Mouse (Mus musculus): ENCODE measurements around the gene Tmem203. TPM values are rescaled to one million over a fixed set of nuclear protein-coding genes. Genes with fewer than 3 reads are reported as not detected.
A peak's percentile ranks its signal among the peaks of the same experiment; 100 is the strongest.
"Not testable (repeated sequence)": the region's sequence is repeated elsewhere in the genome, so short reads cannot be mapped to it uniquely, and the experiment has no call there.

Gene Tmem203
- total RNA-seq, 2 experiments from 2014 or later: 34.3 to 38.0 TPM

GRCm38 (mm10) chr2:25231038-25231437, 24.2 kb upstream of the Tmem203 start:
- DNase-seq (ENCODE audit: low spot score in 2 of 2): no peak

- DNase-seq (ENCODE audit: low spot score in 2 of 2): no peak
Observed at GRCm38 (mm10) chr2:25233421-25233820, 21.8 kb upstream of the Tmem203 start.

- DNase-seq (ENCODE audit: low spot score in 2 of 2): no peak
Observed at GRCm38 (mm10) chr2:25234050-25234449, 21.2 kb upstream of the Tmem203 start, which contains the start of gene Slc34a3. Slc34a3 (minus strand) TSS chr2:25234364.

GRCm38 (mm10) chr2:25234551-25235220, 20.6 kb upstream of the Tmem203 start:
- no peak for DNase-seq (ENCODE audit: low spot score in 2 of 2)

GRCm38 (mm10) chr2:25236614-25237013, 18.6 kb upstream of the Tmem203 start, which contains the start of gene Rnf224:
Rnf224 (minus strand) TSS chr2:25236787.
- no peak for DNase-seq (ENCODE audit: low spot score in 2 of 2)

GRCm38 (mm10) chr2:25237522-25237921, 17.7 kb upstream of the Tmem203 start:
- no peak for DNase-seq (ENCODE audit: low spot score in 2 of 2)

GRCm38 (mm10) chr2:25238106-25238505, 17.1 kb upstream of the Tmem203 start:
- DNase-seq (ENCODE audit: low spot score in 2 of 2): no peak

GRCm38 (mm10) chr2:25239766-25240165, 15.5 kb upstream of the Tmem203 start:
- no peak for DNase-seq (ENCODE audit: low spot score in 2 of 2)

- DNase-seq (ENCODE audit: low spot score in 2 of 2): no peak
Observed at GRCm38 (mm10) chr2:25240310-25240709, 14.9 kb upstream of the Tmem203 start.

- DNase-seq (ENCODE audit: low spot score in 2 of 2): peak; percentile 63 to 75
Observed at GRCm38 (mm10) chr2:25240723-25241437, 14.4 kb upstream of the Tmem203 start.

- DNase-seq (ENCODE audit: low spot score in 2 of 2): no peak
Observed at GRCm38 (mm10) chr2:25241438-25241775, 13.8 kb upstream of the Tmem203 start.

GRCm38 (mm10) chr2:25242101-25242506, 13.1 kb upstream of the Tmem203 start, which contains the start of the genes Rnf208 and Cysrt1:
Rnf208 (plus strand) TSS chr2:25242255.
Cysrt1 (minus strand) TSS chr2:25242452.
- DNase-seq (ENCODE audit: low spot score in 2 of 2): no peak

GRCm38 (mm10) chr2:25243342-25243741, 11.9 kb upstream of the Tmem203 start:
- DNase-seq (ENCODE audit: low spot score in 2 of 2): no peak

GRCm38 (mm10) chr2:25244144-25244543, 11.1 kb upstream of the Tmem203 start:
- no peak for DNase-seq (ENCODE audit: low spot score in 2 of 2)

GRCm38 (mm10) chr2:25246183-25247072, 8.8 kb upstream of the Tmem203 start, which contains the start of gene AL732309.1:
AL732309.1 (minus strand) TSS chr2:25246863.
- DNase-seq (ENCODE audit: low spot score in 2 of 2): no peak

- DNase-seq (ENCODE audit: low spot score in 2 of 2): no peak
Observed at GRCm38 (mm10) chr2:25252331-25252730, 2.9 kb upstream of the Tmem203 start.

- peak in 1 of 2 experiments; percentile 43 for DNase-seq (ENCODE audit: low spot score in 2 of 2)
Observed at GRCm38 (mm10) chr2:25256443-25257109, 1.3 kb downstream of the Tmem203 start.

- not testable (repeated sequence) for DNase-seq (ENCODE audit: low spot score in 2 of 2)
Observed at GRCm38 (mm10) chr2:25257250-25257649, 2.0 kb downstream of the Tmem203 start.

GRCm38 (mm10) chr2:25258887-25259286, 3.6 kb downstream of the Tmem203 start:
- DNase-seq (ENCODE audit: low spot score in 2 of 2): no peak

- DNase-seq (ENCODE audit: low spot score in 2 of 2): peak in 1 of 2 experiments; percentile 53
Observed at GRCm38 (mm10) chr2:25261870-25262269, 6.6 kb downstream of the Tmem203 start.

- DNase-seq (ENCODE audit: low spot score in 2 of 2): peak; percentile 86 to 97
Observed at GRCm38 (mm10) chr2:25262291-25262767, 7.1 kb downstream of the Tmem203 start, which contains the start of gene Tprn. Tprn (plus strand) TSS chr2:25262618.

Measured in layer of hippocampus, postnatal 14 days (tissue).